Mouse (Mus musculus) thymus, adult 2 months (tissue): Measurements from ENCODE around the gene Sept9.

Experiments
- CTCF ChIP-seq: fragments of 200-500 bp; IDR thresholded peaks from 2 replicates; pipeline ENCODE4 v1.5.1; 2012; ENCODE audit warnings: mild to moderate bottlenecking, control low read depth, low read length, moderate library complexity, borderline replicate concordance; ENCODE audit not compliant: control insufficient read depth, poor library complexity, insufficient read depth; ENCODE audit errors: extremely low read depth
- POLR2A ChIP-seq: fragments of 200-500 bp; IDR thresholded peaks from 2 replicates; pipeline ENCODE4 v1.6.1; 2012; ENCODE audit warnings: mild to moderate bottlenecking, low read length, control low read depth, moderate library complexity; ENCODE audit not compliant: control insufficient read depth, poor library complexity, insufficient read depth; ENCODE audit errors: extremely low read depth

DNA sequence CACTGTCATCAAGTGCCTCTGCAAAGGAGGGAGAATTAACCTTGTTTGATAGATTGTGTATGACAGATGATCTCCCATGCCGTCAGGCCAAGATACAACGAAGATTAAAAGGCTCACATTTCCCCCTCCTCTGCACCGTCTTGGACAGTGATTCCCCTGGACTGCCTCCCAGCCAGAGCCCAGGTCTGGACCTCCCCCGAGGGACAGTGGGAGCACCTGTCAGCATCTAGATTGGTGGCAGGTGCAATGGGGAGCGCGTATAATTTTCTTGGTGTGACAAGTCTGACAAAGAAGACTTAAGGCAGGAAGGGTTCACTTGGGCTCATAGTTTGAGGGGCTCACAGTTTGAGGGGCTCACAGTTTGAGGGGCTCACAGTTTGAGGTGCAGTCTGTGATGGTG, 35.7 kb upstream of the Sept9 start:
- no peak for TF ChIP-seq CTCF
- TF ChIP-seq POLR2A = no peak
